Mouse (Mus musculus): Measurements from ENCODE around the gene Mob3b. TPM values are rescaled to one million over a fixed set of nuclear protein-coding genes. Genes with fewer than 3 reads are reported as not detected.

Gene Mob3b
- polyA plus RNA-seq, 1 experiment: 0.12 TPM

DNA sequence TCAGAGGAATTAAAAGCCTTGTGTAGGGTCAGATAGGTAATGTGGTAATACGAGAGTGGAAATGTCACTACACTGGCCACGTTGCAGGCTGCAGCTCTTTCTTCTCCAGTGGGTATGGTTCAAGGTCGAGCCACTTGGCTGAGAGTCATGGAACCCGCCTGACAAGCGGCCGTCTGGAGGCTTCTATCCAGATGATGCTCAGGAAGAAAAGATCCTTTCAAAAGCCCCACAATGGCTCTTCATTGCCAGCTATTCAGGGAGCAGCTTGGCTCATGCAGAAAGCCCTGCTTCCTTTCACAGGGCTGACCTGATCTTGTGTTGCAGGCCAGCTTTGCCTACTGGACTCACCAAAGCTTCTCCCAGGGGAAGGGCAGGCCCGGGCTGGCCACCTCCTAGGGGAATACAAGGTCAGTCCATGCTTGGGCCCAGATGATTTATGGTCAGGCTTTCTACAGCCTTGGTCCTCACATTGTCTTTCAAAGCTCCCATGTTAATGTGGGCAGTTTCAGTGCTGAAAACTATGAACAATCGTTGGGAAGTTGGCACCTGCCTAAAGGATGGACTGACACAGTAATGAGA lies 176.7 kb downstream of the Mob3b start:
- no peaks in the 10 kb centered on the region for H3K79me2 ChIP-seq (ENCODE audit: control insufficient read depth, insufficient read depth)
- no peak overlapping the region for H3ac ChIP-seq (ENCODE audit: control insufficient read depth, insufficient read length)
- H3K4me2 ChIP-seq (ENCODE audit: low read depth): no peak overlapping the region
- no peaks in the 10 kb centered on the region for H3K36me3 ChIP-seq (ENCODE audit: control insufficient read depth, insufficient read depth)
- no peak overlapping the region for H3K4me3 ChIP-seq
- TF ChIP-seq SRF (IDR thresholded peaks at IDR 0.05; ENCODE audit: control insufficient read depth, insufficient read length, low read depth): no peak
- no peak for TF ChIP-seq MYOD1 (IDR thresholded peaks at IDR 0.05; ENCODE audit: control insufficient read depth in 1 of 3, insufficient read length in 2 of 3, low read depth in 2 of 3)
- TF ChIP-seq MYOG (IDR thresholded peaks at IDR 0.05; ENCODE audit: control insufficient read depth in 1 of 3, insufficient read depth in 1 of 3, insufficient read length in 2 of 3, low read depth in 2 of 3): no peak
- TF ChIP-seq POLR2AphosphoS2 (IDR thresholded peaks at IDR 0.05; ENCODE audit: insufficient read length, low read depth): no peak
- TF ChIP-seq POLR2A (IDR thresholded peaks at IDR 0.05; ENCODE audit: insufficient read length, low read depth): no peak
- TF ChIP-seq USF1 (IDR thresholded peaks at IDR 0.05; ENCODE audit: low read depth): no peak
- no peak for TF ChIP-seq TCF3 (IDR thresholded peaks at IDR 0.05; ENCODE audit: insufficient read length, low read depth)
- TF ChIP-seq REST (IDR thresholded peaks at IDR 0.05; ENCODE audit: insufficient read depth, insufficient read length): no peak
- TF ChIP-seq CEBPB (IDR thresholded peaks at IDR 0.05; ENCODE audit: insufficient read depth, poor library complexity, severe bottlenecking): no peak
- TF ChIP-seq TCF12 (IDR thresholded peaks at IDR 0.05; ENCODE audit: insufficient read depth, poor library complexity, severe bottlenecking): no peak
- TF ChIP-seq E2F4 (IDR thresholded peaks at IDR 0.05; ENCODE audit: insufficient read depth): no peak
- no peak for TF ChIP-seq MAX (IDR thresholded peaks at IDR 0.05; ENCODE audit: low read depth)
- H3K27me3 ChIP-seq (ENCODE audit: control insufficient read depth, insufficient read depth, insufficient read length): no peaks in the 10 kb centered on the region

DNA sequence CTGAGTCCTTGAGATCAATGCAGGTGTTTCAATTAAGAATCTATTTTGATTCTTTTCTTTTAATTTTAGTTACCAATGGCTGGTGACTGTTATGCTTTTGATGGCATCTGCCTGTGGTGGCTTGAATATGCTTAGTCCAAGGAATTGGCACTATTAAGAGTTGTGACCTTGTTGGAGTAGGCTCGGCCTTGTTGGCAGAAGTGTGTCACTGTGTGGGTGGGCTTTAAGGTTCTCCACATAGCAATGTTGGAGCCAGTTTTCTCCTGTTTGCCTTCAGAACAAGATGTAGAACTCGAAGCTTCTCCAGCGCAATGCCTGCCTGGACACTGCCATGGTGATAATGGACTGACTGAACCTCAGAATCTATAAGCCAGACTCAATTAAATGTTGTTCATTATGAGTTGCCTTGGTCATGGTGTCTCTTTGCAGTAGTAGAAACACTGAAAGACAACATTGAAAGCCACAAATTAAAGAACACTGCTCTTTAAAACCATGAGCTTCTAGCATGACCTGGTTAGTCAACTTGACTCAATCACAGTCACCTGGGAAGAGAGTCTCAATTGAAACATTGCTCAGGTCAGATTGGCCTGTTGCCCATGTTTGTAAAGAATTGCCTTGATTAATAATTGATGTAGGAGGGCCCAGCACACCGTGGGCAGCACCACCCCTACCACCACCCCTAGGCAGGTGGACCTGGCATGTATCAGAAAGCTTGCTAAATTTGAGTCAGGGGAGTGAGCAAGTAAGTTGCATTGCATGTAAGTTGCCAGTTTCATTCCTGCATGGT lies 180.2 kb downstream of the Mob3b start:
- TF ChIP-seq TCF3 (IDR thresholded peaks at IDR 0.05; ENCODE audit: insufficient read length, low read depth) (no peak), MYOG (IDR thresholded peaks at IDR 0.05; ENCODE audit: control insufficient read depth in 1 of 3, insufficient read depth in 1 of 3, insufficient read length in 2 of 3, low read depth in 2 of 3) (no peak), SRF (IDR thresholded peaks at IDR 0.05; ENCODE audit: control insufficient read depth, insufficient read length, low read depth) (no peak), REST (IDR thresholded peaks at IDR 0.05; ENCODE audit: insufficient read depth, insufficient read length) (no peak), TCF12 (IDR thresholded peaks at IDR 0.05; ENCODE audit: insufficient read depth, poor library complexity, severe bottlenecking) (no peak), USF1 (IDR thresholded peaks at IDR 0.05; ENCODE audit: low read depth) (no peak), CEBPB (IDR thresholded peaks at IDR 0.05; ENCODE audit: insufficient read depth, poor library complexity, severe bottlenecking) (no peak), POLR2A (IDR thresholded peaks at IDR 0.05; ENCODE audit: insufficient read length, low read depth) (no peak), E2F4 (IDR thresholded peaks at IDR 0.05; ENCODE audit: insufficient read depth) (no peak), POLR2AphosphoS2 (IDR thresholded peaks at IDR 0.05; ENCODE audit: insufficient read length, low read depth) (no peak), MYOD1 (IDR thresholded peaks at IDR 0.05; ENCODE audit: control insufficient read depth in 1 of 3, insufficient read length in 2 of 3, low read depth in 2 of 3) (no peak), MAX (IDR thresholded peaks at IDR 0.05; ENCODE audit: low read depth) (no peak)
- Histone ChIP-seq H3K4me3 (no peak overlapping the region), H3K79me2 (ENCODE audit: control insufficient read depth, insufficient read depth) (no peaks in the 10 kb centered on the region), H3K36me3 (ENCODE audit: control insufficient read depth, insufficient read depth) (no peaks in the 10 kb centered on the region), H3K27me3 (ENCODE audit: control insufficient read depth, insufficient read depth, insufficient read length) (no peaks in the 10 kb centered on the region), H3K4me2 (ENCODE audit: low read depth) (no peak overlapping the region), H3ac (ENCODE audit: control insufficient read depth, insufficient read length) (no peak overlapping the region)

DNA sequence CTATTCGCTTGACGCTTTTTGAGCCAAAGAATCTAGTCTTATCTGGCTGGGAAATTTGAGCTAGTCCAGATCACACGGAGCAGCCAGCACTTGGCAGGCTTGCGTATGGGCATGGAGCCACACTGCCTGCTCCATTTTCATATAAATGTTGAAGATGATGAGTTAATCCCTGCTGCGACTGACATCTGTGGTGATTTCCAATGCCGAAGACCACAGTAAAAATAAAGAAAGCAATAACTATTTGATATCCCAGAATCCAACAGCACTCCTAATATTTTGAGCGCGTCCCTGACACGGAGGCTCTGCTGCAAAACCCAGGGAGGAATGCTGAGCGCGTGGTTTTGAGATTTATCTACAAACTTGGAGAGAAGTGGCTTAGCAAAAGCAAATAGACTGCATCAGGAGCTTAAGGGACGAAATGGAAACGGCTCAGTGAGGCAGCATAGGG lies 180.9 kb downstream of the Mob3b start:
- H3K36me3 ChIP-seq (ENCODE audit: control insufficient read depth, insufficient read depth): no peaks in the 10 kb centered on the region
- no peak overlapping the region for H3K4me3 ChIP-seq
- no peak for TF ChIP-seq MYOD1 (IDR thresholded peaks at IDR 0.05; ENCODE audit: control insufficient read depth in 1 of 3, insufficient read length in 2 of 3, low read depth in 2 of 3)
- TF ChIP-seq REST (IDR thresholded peaks at IDR 0.05; ENCODE audit: insufficient read depth, insufficient read length): no peak
- TF ChIP-seq USF1 (IDR thresholded peaks at IDR 0.05; ENCODE audit: low read depth): no peak
- no peak for TF ChIP-seq MYOG (IDR thresholded peaks at IDR 0.05; ENCODE audit: control insufficient read depth in 1 of 3, insufficient read depth in 1 of 3, insufficient read length in 2 of 3, low read depth in 2 of 3)
- no peak for TF ChIP-seq CEBPB (IDR thresholded peaks at IDR 0.05; ENCODE audit: insufficient read depth, poor library complexity, severe bottlenecking)
- TF ChIP-seq E2F4 (IDR thresholded peaks at IDR 0.05; ENCODE audit: insufficient read depth): no peak
- TF ChIP-seq POLR2A (IDR thresholded peaks at IDR 0.05; ENCODE audit: insufficient read length, low read depth): no peak
- no peak for TF ChIP-seq POLR2AphosphoS2 (IDR thresholded peaks at IDR 0.05; ENCODE audit: insufficient read length, low read depth)
- no peak for TF ChIP-seq TCF12 (IDR thresholded peaks at IDR 0.05; ENCODE audit: insufficient read depth, poor library complexity, severe bottlenecking)
- TF ChIP-seq TCF3 (IDR thresholded peaks at IDR 0.05; ENCODE audit: insufficient read length, low read depth): no peak
- no peak for TF ChIP-seq SRF (IDR thresholded peaks at IDR 0.05; ENCODE audit: control insufficient read depth, insufficient read length, low read depth)
- H3K4me2 ChIP-seq (ENCODE audit: low read depth): no peak overlapping the region
- H3K27me3 ChIP-seq (ENCODE audit: control insufficient read depth, insufficient read depth, insufficient read length): no peaks in the 10 kb centered on the region
- H3K79me2 ChIP-seq (ENCODE audit: control insufficient read depth, insufficient read depth): no peaks in the 10 kb centered on the region
- H3ac ChIP-seq (ENCODE audit: control insufficient read depth, insufficient read length): no peak overlapping the region

DNA sequence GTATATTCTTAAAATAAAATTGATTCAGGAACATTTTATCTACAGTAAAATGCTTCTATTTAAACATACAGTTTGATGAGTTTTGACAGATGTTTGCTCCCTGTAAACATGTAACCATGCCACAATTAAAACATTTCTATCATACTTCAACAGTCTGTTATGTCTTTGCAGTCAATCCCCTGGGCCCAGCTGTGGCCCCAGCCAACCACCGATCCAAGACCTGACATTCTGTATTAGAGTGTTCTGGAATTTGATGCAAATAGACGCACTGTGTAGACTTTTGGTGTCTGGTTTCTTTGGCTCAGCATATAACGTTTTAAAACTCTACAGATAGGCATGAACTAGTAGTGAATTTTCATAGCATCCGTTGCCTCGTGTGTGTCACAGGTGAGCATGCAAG lies 182.5 kb downstream of the Mob3b start:
- Histone ChIP-seq H3K36me3 (ENCODE audit: control insufficient read depth, insufficient read depth) (no peaks in the 10 kb centered on the region), H3K79me2 (ENCODE audit: control insufficient read depth, insufficient read depth) (no peaks in the 10 kb centered on the region), H3ac (ENCODE audit: control insufficient read depth, insufficient read length) (no peak overlapping the region), H3K4me2 (ENCODE audit: low read depth) (no peak overlapping the region), H3K27me3 (ENCODE audit: control insufficient read depth, insufficient read depth, insufficient read length) (no peaks in the 10 kb centered on the region), H3K4me3 (no peak overlapping the region)
- TF ChIP-seq MAX (IDR thresholded peaks at IDR 0.05; ENCODE audit: low read depth): no peak

Data from myocyte (in vitro differentiated cells).